Mouse (Mus musculus): Measurements from ENCODE around the gene 4930579F01Rik.

GRCm38 (mm10) chr3:138231531-138231930 is 37.9 kb upstream of the 4930579F01Rik start:
- TF ChIP-seq SIN3A (IDR thresholded peaks at IDR 0.05; ENCODE audit: low read length) (no peak), GABPA (IDR thresholded peaks at IDR 0.05; ENCODE audit: insufficient replicate concordance, low read depth, low read length) (no peak), POLR2A (IDR thresholded peaks at IDR 0.05; ENCODE audit: low read depth, low read length) (no peak), MAFK (IDR thresholded peaks at IDR 0.05; ENCODE audit: insufficient replicate concordance, low read length) (no peak), RAD21 (IDR thresholded peaks at IDR 0.05; ENCODE audit: low read depth, low read length) (no peak), PAX5 (IDR thresholded peaks at IDR 0.05; ENCODE audit: low read length) (no peak)
